Mouse (Mus musculus) common myeloid progenitor, adult 5-6 weeks (primary cell): ENCODE data around the gene Spen. TPM values are rescaled to one million over a fixed set of nuclear protein-coding genes. Genes with fewer than 3 reads are reported as not detected.

Source experiments
- ATAC-seq: replicated peaks from 2 replicates; pipeline ENCODE4 v1.8.0; 2016; ENCODE audit warnings: low read depth, mild to moderate bottlenecking, moderate TSS enrichment, inconsistent platforms; ENCODE audit not compliant: poor library complexity, severe bottlenecking
- total RNA-seq: library from RNA; stranded (forward); fragments of 200-1000, 187-1606 nt; gene quantifications from 2 replicates; pipeline ENCODE4 v1.2.3, GENCODE M21; 2017

Gene Spen
- total RNA-seq, 1 experiment from 2014 or later = 43.0 TPM

- no peak for ATAC-seq
Measured at GRCm38 (mm10) chr4:141458888-141459287, 79.5 kb downstream of the Spen start.

GRCm38 (mm10) chr4:141458236-141458635 lies 80.2 kb downstream of the Spen start:
- ATAC-seq = no peak

- no peak for ATAC-seq
Measured at GRCm38 (mm10) chr4:141456193-141456938, 82.0 kb downstream of the Spen start.

- ATAC-seq = no peak
Measured at GRCm38 (mm10) chr4:141455526-141455925, 82.9 kb downstream of the Spen start.

GRCm38 (mm10) chr4:141454581-141455350 lies 83.6 kb downstream of the Spen start:
- ATAC-seq = peak; percentile 84

- ATAC-seq = no peak
Measured at GRCm38 (mm10) chr4:141451916-141452450, 86.4 kb downstream of the Spen start.

- ATAC-seq = no peak
Measured at GRCm38 (mm10) chr4:141451251-141451650, 87.1 kb downstream of the Spen start.

GRCm38 (mm10) chr4:141446211-141446610 lies 92.2 kb downstream of the Spen start:
- no peak for ATAC-seq

GRCm38 (mm10) chr4:141445328-141445720 lies 93.1 kb downstream of the Spen start:
- ATAC-seq = no peak

GRCm38 (mm10) chr4:141444451-141445327 lies 93.7 kb downstream of the Spen start, which contains the start of gene Zbtb17:
Zbtb17 (plus strand) TSS chr4:141444654.
- ATAC-seq = peak; percentile 93

GRCm38 (mm10) chr4:141443641-141444429 lies 94.6 kb downstream of the Spen start:
- ATAC-seq = no peak

GRCm38 (mm10) chr4:141440877-141441276 lies 97.5 kb downstream of the Spen start:
- no peak for ATAC-seq

GRCm38 (mm10) chr4:141439083-141439803 lies 99.2 kb downstream of the Spen start:
- ATAC-seq = no peak

GRCm38 (mm10) chr4:141435974-141436373 lies 102.4 kb downstream of the Spen start, which contains the start of gene Srarp:
Srarp (minus strand) TSS chr4:141436105.
- ATAC-seq = no peak

- ATAC-seq = no peak
Measured at GRCm38 (mm10) chr4:141433191-141433590, 105.2 kb downstream of the Spen start.

GRCm38 (mm10) chr4:141432666-141433065 lies 105.7 kb downstream of the Spen start:
- ATAC-seq = no peak

GRCm38 (mm10) chr4:141430997-141431396 lies 107.4 kb downstream of the Spen start:
- peak; percentile 94 for ATAC-seq

GRCm38 (mm10) chr4:141429847-141430246 lies 108.5 kb downstream of the Spen start:
- no peak for ATAC-seq

GRCm38 (mm10) chr4:141429381-141429780 lies 109.0 kb downstream of the Spen start:
- no peak for ATAC-seq
